Mouse (Mus musculus) small intestine, adult 2 months (tissue): ENCODE data around the gene Mrps6.
"Not testable (repeated sequence)": the region's sequence is repeated elsewhere in the genome, so short reads cannot be mapped to it uniquely, and the experiment has no call there.

Source experiments
- CTCF ChIP-seq: fragments of 200-500 bp; IDR thresholded peaks from 2 replicates; pipeline ENCODE4 v1.5.1; 2012; ENCODE audit warnings: low read depth, mild to moderate bottlenecking, control low read depth, inconsistent platforms, low read length, moderate library complexity, mixed read lengths; ENCODE audit not compliant: insufficient replicate concordance, insufficient read length; ENCODE audit errors: extremely low read depth
- POLR2A ChIP-seq: fragments of 200-500 bp; IDR thresholded peaks from 2 replicates; pipeline ENCODE4 v1.6.1; 2012; ENCODE audit warnings: low read depth, mild to moderate bottlenecking, control low read depth, inconsistent platforms, low read length, moderate library complexity

GRCm38 (mm10) chr16:92102931-92103330 is 44.9 kb downstream of the Mrps6 start:
- not testable (repeated sequence) for TF ChIP-seq CTCF, POLR2A
